Mouse (Mus musculus) neural tube, embryonic 11.5 days (tissue): ENCODE measurements at regions not wholly inside any gene's neighbourhood (a gene's known extent, or its start where the extent isn't known, plus 50 kb on each side); places are given as distances from the start of the nearest gene placed in this dataset.

ENCODE experiments used
- ATAC-seq: fragments of 200-750 bp; cut with Nextera tagmentation; 2 replicates; pipeline ENCODE4 v1.8.0; 2017; ENCODE audit warnings: moderate number of reproducible peaks, mild to moderate bottlenecking, moderate TSS enrichment, moderate library complexity; ENCODE audit not compliant: insufficient read depth, low FRiP score, low TSS enrichment
- DNase-seq: peaks from one replicate; pipeline ENCODE4 v3.0.0-alpha.2; 2015; ENCODE audit warnings: low spot score
- H3K27ac ChIP-seq: fragments of 300-500 bp; sonication (generic); 2 replicates; pipeline ENCODE4 v1.5.1; 2014; ENCODE audit warnings: low read depth, mild to moderate bottlenecking, low read length
- H3K27me3 ChIP-seq: fragments of 300-500 bp; sonication (generic); 2 replicates; pipeline ENCODE4 v1.6.1; 2014; ENCODE audit warnings: mild to moderate bottlenecking, low read length, mixed read lengths; ENCODE audit not compliant: control insufficient read depth, insufficient read depth
- H3K36me3 ChIP-seq: fragments of 300-500 bp; sonication (generic); 2 replicates; pipeline ENCODE4 v1.6.1; 2014; ENCODE audit warnings: mild to moderate bottlenecking, low read length, moderate library complexity, mixed read lengths; ENCODE audit not compliant: control insufficient read depth, insufficient read depth
- H3K4me1 ChIP-seq: fragments of 300-500 bp; sonication (generic); 2 replicates; pipeline ENCODE4 v1.6.1; 2014; ENCODE audit warnings: low read length, mixed read lengths; ENCODE audit not compliant: control insufficient read depth, insufficient read depth
- H3K4me2 ChIP-seq: fragments of 300-500 bp; sonication (generic); 2 replicates; pipeline ENCODE4 v1.6.1; 2014; ENCODE audit warnings: low read depth, mild to moderate bottlenecking, moderate library complexity
- H3K4me3 ChIP-seq: fragments of 300-500 bp; sonication (generic); 2 replicates; pipeline ENCODE4 v1.5.1; 2014; ENCODE audit warnings: low read depth, low read length
- H3K9ac ChIP-seq: fragments of 300-500 bp; sonication (generic); 2 replicates; pipeline ENCODE4 v1.6.1; 2014; ENCODE audit warnings: mild to moderate bottlenecking, low read length
- H3K9me3 ChIP-seq: fragments of 300-500 bp; sonication (generic); 2 replicates; pipeline ENCODE4 v1.6.1; 2016; ENCODE audit warnings: low read length; ENCODE audit not compliant: control insufficient read depth
- whole genome bisulfite sequencing: fragments of 180-500 bp; shearing (Covaris S2); extraction: QIAGEN DNeasy Blood & Tissue Kit; methylation state at CpG from one replicate; pipeline ENCODE4 v1.1.7; 2014; 5-methylcytosine and 5-hydroxymethylcytosine counted together

DNA sequence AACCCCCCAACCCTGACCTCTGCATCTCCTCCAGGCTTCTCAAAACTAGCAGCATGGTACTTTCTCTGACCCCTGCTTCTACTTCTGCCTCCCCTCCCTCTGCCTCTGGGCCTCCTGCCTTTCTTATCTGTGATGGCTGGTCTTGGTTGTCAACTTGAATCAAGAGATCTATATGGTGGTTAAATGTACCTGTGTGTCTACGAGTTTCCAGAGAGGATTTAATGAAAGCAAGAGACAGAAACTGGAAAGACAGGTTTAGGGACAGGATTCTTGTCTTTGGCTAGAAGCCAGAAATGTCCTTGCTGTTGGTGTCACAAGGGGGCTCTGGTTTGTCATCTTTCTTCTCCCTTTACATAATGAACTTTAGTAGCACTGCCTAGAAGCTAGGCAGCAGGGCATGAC lies 180.9 kb downstream of the Gm19410 start:
- 61% methylated on average over 1 of the region's 1 CpGs for WGBS
- no peak overlapping the region for H3K9ac ChIP-seq
- H3K27me3 ChIP-seq = no peaks in the 10 kb centered on the region
- H3K4me3 ChIP-seq = no peak overlapping the region
- H3K9me3 ChIP-seq = no peaks in the 10 kb centered on the region
- ATAC-seq (no peak), DNase-seq (no peak)
- no peak overlapping the region for H3K27ac ChIP-seq
- no peaks in the 10 kb centered on the region for H3K4me1 ChIP-seq
- H3K4me2 ChIP-seq = no peak overlapping the region
- no peaks in the 10 kb centered on the region for H3K36me3 ChIP-seq

DNA sequence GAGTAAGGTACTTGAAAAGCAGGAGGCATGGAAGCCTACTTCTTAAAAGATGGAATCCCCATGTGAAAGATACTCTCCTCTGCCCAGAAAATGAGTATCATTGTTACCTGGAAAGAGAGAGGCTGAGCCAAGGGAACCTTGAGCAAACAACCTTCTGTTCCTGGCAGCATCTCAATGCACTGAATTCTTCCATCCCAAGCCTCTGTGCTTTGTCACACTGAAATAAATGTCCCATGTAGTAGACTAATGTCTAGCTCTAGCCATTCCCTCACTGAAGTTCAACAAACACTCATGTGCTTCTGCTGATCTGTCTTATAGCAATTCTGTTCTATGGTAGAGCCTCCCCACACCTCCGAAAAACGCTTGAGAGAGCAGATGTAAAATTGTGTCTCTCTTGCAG lies 182.6 kb downstream of the Gm19410 start:
- H3K4me3 ChIP-seq = no peak overlapping the region
- H3K4me2 ChIP-seq = no peak overlapping the region
- ATAC-seq = no peak
- no peak for DNase-seq
- H3K27me3 ChIP-seq = no peaks in the 10 kb centered on the region
- WGBS = 72% methylated on average over 2 of the region's 2 CpGs
- H3K9me3 ChIP-seq = no peaks in the 10 kb centered on the region
- no peak overlapping the region for H3K9ac ChIP-seq
- H3K36me3 ChIP-seq = no peaks in the 10 kb centered on the region
- no peaks in the 10 kb centered on the region for H3K4me1 ChIP-seq
- no peak overlapping the region for H3K27ac ChIP-seq

DNA sequence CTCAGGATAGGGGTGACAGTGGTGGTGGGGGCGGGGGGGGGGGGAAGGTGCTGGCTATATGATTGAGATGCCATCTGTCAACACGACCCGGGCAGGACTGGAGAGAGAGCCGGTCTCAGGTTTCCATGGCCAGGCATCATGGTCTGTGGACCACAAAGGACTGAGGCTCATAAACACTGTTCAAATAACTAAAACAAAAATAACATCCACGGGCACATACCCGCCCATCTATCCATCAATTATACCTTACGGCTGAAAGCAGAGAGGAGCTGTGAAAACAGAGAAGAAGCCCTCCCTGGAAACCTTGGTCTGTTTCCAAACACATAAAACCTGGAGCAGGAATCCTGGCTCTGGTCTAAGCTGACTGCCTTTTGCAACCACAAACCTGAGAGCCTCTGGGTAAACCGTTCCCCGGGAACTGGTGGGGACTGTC lies 183.2 kb downstream of the Gm19410 start:
- Histone ChIP-seq H3K9ac (no peak overlapping the region), H3K36me3 (no peaks in the 10 kb centered on the region), H3K27me3 (no peaks in the 10 kb centered on the region), H3K9me3 (no peaks in the 10 kb centered on the region), H3K4me2 (no peak overlapping the region), H3K27ac (no peak overlapping the region), H3K4me1 (no peaks in the 10 kb centered on the region), H3K4me3 (no peak overlapping the region)
- DNase-seq (no peak), ATAC-seq (no peak)
- WGBS = 40% methylated on average over 9 of the region's 9 CpGs

DNA sequence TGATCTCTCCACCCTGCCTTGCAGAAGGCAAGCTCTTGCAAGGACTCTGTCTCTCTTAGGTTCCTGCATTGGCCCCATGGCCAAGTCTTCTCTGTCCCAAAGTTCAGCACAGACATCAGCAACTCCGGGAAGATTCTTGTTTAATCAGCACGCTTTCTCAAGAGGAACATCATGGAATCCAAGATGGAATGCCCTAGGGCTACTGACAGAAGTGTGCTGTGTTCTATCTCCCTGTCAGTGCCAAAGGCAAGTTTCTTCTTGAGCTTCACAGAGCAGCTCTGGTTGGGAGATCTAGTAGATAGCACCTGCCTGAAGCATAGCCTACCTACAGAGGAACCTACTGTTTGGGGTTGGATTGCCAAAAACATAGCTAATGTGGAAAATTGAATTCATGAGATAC lies 189.9 kb downstream of the Gm19410 start:
- H3K36me3 ChIP-seq = no peaks in the 10 kb centered on the region
- no peaks in the 10 kb centered on the region for H3K27me3 ChIP-seq
- H3K4me2 ChIP-seq = no peak overlapping the region
- H3K9ac ChIP-seq = no peak overlapping the region
- no peak for DNase-seq
- 95% methylated on average over 2 of the region's 2 CpGs for WGBS
- H3K27ac ChIP-seq = no peak overlapping the region
- no peaks in the 10 kb centered on the region for H3K9me3 ChIP-seq
- no peak for ATAC-seq
- H3K4me3 ChIP-seq = no peak overlapping the region
- H3K4me1 ChIP-seq = no peaks in the 10 kb centered on the region

DNA sequence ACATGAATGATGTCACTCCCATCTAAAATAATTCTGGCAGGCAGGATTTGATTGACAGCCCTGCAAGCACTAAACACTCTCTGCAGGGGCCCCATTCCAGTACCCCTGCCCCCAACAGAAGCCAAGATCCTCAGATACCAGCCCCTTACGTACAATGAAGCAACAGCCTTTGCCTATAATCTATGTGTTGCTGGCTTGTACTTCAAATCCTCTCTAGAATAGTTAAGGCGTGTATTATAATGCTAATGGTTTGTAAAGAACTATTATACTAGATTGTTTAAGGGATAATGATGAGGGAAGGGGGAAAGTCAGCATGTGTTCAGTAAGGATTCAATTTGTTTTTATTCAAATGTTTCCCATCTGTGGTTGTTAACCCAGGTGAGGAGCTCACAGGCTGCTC lies 190.7 kb downstream of the Gm19410 start:
- 41% methylated on average over 2 of the region's 2 CpGs for WGBS
- Histone ChIP-seq H3K27me3 (no peaks in the 10 kb centered on the region), H3K4me3 (no peak overlapping the region), H3K4me2 (no peak overlapping the region), H3K9me3 (no peaks in the 10 kb centered on the region), H3K27ac (no peak overlapping the region), H3K9ac (no peak overlapping the region), H3K4me1 (no peaks in the 10 kb centered on the region), H3K36me3 (no peaks in the 10 kb centered on the region)
- ATAC-seq (no peak), DNase-seq (no peak)

DNA sequence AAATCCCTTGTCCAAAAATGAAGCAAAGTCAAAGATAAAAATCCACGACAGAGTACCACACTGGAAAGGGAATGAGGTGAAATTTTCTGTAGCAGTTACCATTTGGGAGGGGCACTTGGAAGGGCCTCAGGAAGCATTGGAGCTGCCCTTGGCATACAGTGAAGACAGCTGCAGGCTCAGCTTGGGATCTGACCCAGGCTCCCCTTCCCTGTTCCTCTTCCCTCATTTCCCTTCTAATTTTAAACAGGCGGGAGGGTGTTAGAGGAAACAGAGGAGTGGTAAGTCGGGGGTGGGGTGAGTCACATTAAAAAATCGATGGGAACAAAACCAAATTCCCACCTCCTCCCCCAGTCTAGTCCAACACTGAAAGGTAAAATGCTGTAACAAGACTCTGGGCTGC lies 193.6 kb downstream of the Gm19410 start:
- Histone ChIP-seq H3K27ac (no peak overlapping the region), H3K4me1 (no peaks in the 10 kb centered on the region), H3K4me2 (no peak overlapping the region), H3K9me3 (no peaks in the 10 kb centered on the region), H3K36me3 (no peaks in the 10 kb centered on the region), H3K9ac (no peak overlapping the region), H3K4me3 (no peak overlapping the region), H3K27me3 (no peaks in the 10 kb centered on the region)
- ATAC-seq (no peak), DNase-seq (no peak)
- 61% methylated on average over 4 of the region's 4 CpGs for WGBS

DNA sequence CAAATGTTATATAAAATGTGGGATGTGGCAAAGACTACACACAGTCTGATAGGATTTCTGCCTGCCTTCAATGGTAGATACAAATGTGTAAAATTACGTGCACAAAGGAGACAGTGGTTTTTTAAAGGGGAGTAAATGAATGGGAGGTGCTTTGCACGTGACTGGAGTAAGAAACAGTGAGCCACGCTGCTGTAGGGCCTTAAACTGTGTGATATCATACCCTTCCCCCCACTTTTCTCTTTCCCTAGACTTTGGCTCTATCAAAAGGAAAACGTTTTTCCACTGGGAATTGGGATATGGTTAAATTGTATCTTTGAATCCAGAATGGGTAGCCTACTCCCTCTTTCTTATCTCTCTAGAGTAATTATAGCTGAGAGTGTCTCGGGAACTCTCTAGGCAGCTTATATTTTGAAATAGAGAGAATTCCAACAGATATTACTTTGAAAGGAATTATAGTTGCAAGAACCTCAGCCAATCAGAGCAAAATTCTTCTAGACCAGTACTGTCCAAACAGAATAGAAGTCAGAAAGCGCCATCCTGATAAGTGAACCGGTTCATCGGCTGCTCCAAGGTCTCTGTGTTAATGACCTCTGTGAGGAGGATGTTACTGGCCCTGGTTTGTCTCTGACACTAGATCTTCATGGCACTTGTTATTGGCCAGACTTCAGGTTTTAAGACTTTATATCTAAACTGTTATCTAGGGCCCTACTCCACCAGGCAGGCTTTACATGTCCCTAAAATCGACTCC lies 195.5 kb downstream of the Gm19410 start:
- DNase-seq (no peak), ATAC-seq (no peak)
- no peak overlapping the region for H3K4me2 ChIP-seq
- no peak overlapping the region for H3K27ac ChIP-seq
- no peaks in the 10 kb centered on the region; the same call in 1 of the 2 replicates for H3K4me1 ChIP-seq
- 80% methylated on average over 9 of the region's 9 CpGs for WGBS
- H3K4me3 ChIP-seq = no peak overlapping the region
- H3K9me3 ChIP-seq = no peaks in the 10 kb centered on the region
- no peak overlapping the region for H3K9ac ChIP-seq
- no peaks in the 10 kb centered on the region for H3K36me3 ChIP-seq
- no peaks in the 10 kb centered on the region for H3K27me3 ChIP-seq

DNA sequence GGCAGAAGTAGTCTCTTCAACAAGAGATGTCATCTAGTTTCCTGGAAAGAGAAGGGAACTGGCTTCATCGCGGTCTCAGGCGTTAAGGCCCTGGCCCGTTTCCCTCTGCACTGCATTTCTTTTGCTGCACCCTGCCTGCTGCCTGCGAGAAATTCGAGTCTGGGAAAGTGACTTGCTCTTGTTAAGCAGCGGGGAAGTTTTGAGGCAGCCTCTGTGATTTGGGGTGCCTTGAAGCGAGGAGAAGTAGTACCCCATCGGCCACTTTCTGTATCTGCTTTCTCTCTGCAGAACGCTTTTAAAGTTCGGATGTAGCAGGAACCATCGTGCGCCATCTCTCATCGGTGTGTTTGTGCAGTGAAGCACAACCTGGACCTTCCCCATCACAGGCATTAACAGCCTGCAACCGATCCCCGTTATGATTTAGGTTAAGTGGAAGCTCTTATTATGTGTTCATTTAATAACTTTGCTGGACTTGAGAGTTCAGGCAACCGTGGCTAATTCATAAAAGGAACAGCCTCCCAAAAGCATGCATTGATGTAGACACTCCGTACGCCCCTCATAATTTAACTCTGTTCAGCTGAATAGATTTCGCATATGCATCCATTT lies 196.1 kb downstream of the Gm19410 start:
- no peaks in the 10 kb centered on the region for H3K36me3 ChIP-seq
- whole genome bisulfite sequencing = 68% methylated on average over 20 of the region's 20 CpGs
- H3K27me3 ChIP-seq = no peaks in the 10 kb centered on the region
- ATAC-seq (no peak), DNase-seq (no peak)
- H3K4me2 ChIP-seq = no peak overlapping the region
- H3K27ac ChIP-seq = no peak overlapping the region
- H3K4me3 ChIP-seq = no peak overlapping the region
- H3K4me1 ChIP-seq = no peaks in the 10 kb centered on the region; the same call in 1 of the 2 replicates
- H3K9ac ChIP-seq = no peak overlapping the region
- no peaks in the 10 kb centered on the region for H3K9me3 ChIP-seq

DNA sequence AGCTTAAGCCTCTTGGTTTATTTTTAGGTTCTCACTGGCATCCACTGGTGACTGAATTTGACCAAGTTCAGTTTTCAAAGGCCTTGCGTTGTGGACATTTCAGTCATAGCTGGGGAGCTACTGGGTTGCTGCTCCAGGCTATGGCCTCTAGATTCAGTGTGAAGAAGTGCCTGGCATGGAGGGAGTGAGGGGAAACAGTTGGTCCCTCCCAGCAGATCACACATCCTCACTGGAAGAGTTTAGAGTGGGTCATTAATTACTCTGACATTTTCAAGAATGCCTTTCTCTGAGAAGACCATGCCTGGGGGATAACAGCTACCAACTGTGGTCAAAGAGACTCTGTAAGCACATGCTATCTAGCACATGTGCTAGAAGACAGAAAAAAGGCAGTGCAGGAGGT lies 199.3 kb downstream of the Gm19410 start:
- Histone ChIP-seq H3K27me3 (no peaks in the 10 kb centered on the region), H3K9ac (no peak overlapping the region), H3K36me3 (no peaks in the 10 kb centered on the region), H3K4me2 (no peak overlapping the region), H3K4me3 (no peak overlapping the region), H3K9me3 (no peaks in the 10 kb centered on the region), H3K4me1 (no peaks in the 10 kb centered on the region; the same call in 1 of the 2 replicates), H3K27ac (no peak overlapping the region)
- no peak for DNase-seq
- 48% methylated on average over 1 of the region's 1 CpGs for WGBS
- ATAC-seq = no peak
